Mouse (Mus musculus): ENCODE measurements around the gene Ppp1r14c. TPM values are rescaled to one million over a fixed set of nuclear protein-coding genes. Genes with fewer than 3 reads are reported as not detected.

Gene Ppp1r14c
- polyA plus RNA-seq, 1 experiment, result 0.38 TPM

- Histone ChIP-seq H3K27me3 (ENCODE audit: control insufficient read depth, insufficient read depth, low read length) (no peaks in the 10 kb centered on the region), H3K27ac (ENCODE audit: insufficient read depth, low read depth, low read length) (no peak overlapping the region), H3K36me3 (ENCODE audit: control insufficient read depth, insufficient read depth, low read length) (no peaks in the 10 kb centered on the region), H3K4me3 (ENCODE audit: low read depth, low read length) (no peak overlapping the region), H3K4me1 (ENCODE audit: control insufficient read depth, insufficient read depth, insufficient read length, low read length) (0 out of 2 replicates have a peak, but pooled peaks cover 2% of the 10 kb centered on the region)
- WGBS, result 68% methylated on average over 2 of the region's 2 CpGs
- no peak for TF ChIP-seq POLR2A (IDR thresholded peaks at IDR 0.05; ENCODE audit: low read depth, low read length)
- no peak for TF ChIP-seq CTCF (IDR thresholded peaks at IDR 0.05; ENCODE audit: extremely low read depth, insufficient read length, insufficient replicate concordance, low read depth, low read length)
Measured at GRCm38 (mm10) chr10:3411639-3412038, 45.8 kb downstream of the Ppp1r14c start.

DNA sequence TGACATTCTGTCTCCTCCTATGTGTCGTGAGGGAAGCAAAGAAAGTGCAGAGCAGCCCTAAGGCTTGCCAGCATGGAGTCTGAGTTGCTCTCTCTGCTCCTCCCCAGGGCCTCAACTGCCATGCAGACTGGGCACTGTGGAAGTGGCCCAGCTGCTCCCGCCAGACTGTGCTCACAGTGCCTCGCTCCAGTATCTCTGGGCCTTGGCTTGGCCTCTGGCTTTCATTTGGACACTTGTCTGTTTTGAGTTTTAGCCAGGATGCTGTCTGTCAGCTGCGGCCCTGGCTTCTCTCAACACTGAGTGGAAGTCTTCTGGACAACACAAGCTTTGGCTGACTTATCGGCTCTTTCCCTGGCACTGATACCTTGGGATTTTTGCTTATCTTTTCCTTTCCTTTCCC, 49.0 kb downstream of the Ppp1r14c start:
- no peak overlapping the region for H3K4me3 ChIP-seq (ENCODE audit: low read depth, low read length)
- no peaks in the 10 kb centered on the region for H3K27me3 ChIP-seq (ENCODE audit: control insufficient read depth, insufficient read depth, low read length)
- no peaks in the 10 kb centered on the region for H3K4me1 ChIP-seq (ENCODE audit: control insufficient read depth, insufficient read depth, insufficient read length, low read length)
- 64% methylated on average over 5 of the region's 5 CpGs for WGBS
- H3K27ac ChIP-seq (ENCODE audit: insufficient read depth, low read depth, low read length), result no peak overlapping the region
- TF ChIP-seq CTCF (IDR thresholded peaks at IDR 0.05; ENCODE audit: extremely low read depth, insufficient read length, insufficient replicate concordance, low read depth, low read length) (no peak), POLR2A (IDR thresholded peaks at IDR 0.05; ENCODE audit: low read depth, low read length) (no peak)
- no peaks in the 10 kb centered on the region for H3K36me3 ChIP-seq (ENCODE audit: control insufficient read depth, insufficient read depth, low read length)

GRCm38 (mm10) chr10:3416565-3416964, 50.7 kb downstream of the Ppp1r14c start:
- 63% methylated on average over 4 of the region's 4 CpGs for WGBS
- Histone ChIP-seq H3K4me3 (ENCODE audit: low read depth, low read length) (no peak overlapping the region), H3K36me3 (ENCODE audit: control insufficient read depth, insufficient read depth, low read length) (no peaks in the 10 kb centered on the region), H3K4me1 (ENCODE audit: control insufficient read depth, insufficient read depth, insufficient read length, low read length) (no peaks in the 10 kb centered on the region), H3K27me3 (ENCODE audit: control insufficient read depth, insufficient read depth, low read length) (no peaks in the 10 kb centered on the region), H3K27ac (ENCODE audit: insufficient read depth, low read depth, low read length) (no peak overlapping the region)
- TF ChIP-seq CTCF (IDR thresholded peaks at IDR 0.05; ENCODE audit: extremely low read depth, insufficient read length, insufficient replicate concordance, low read depth, low read length), result no peak

DNA sequence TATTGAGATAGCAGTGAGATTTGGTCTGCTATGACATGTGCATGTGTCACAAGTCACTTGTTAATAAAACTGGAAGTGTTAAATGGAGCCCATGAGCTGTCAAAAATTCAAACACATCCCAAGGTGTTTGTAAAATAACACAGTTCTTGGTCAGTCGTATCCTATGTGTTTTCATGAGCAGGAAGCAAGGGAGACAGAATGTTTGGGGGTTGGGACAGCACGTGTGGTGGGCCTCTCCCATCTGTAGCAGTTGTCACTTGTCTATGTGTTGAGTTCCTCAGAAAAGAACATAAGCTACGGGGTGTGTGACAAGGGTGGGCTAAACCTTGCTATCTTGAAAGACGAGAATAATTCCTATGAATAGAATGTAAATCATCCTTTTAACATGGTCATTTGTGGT, 51.6 kb downstream of the Ppp1r14c start:
- 67% methylated on average over 4 of the region's 4 CpGs for WGBS
- Histone ChIP-seq H3K36me3 (ENCODE audit: control insufficient read depth, insufficient read depth, low read length) (no peaks in the 10 kb centered on the region), H3K4me3 (ENCODE audit: low read depth, low read length) (no peak overlapping the region), H3K27ac (ENCODE audit: insufficient read depth, low read depth, low read length) (no peak overlapping the region), H3K27me3 (ENCODE audit: control insufficient read depth, insufficient read depth, low read length) (no peaks in the 10 kb centered on the region), H3K4me1 (ENCODE audit: control insufficient read depth, insufficient read depth, insufficient read length, low read length) (no peaks in the 10 kb centered on the region)
- TF ChIP-seq POLR2A (IDR thresholded peaks at IDR 0.05; ENCODE audit: low read depth, low read length) (no peak), CTCF (IDR thresholded peaks at IDR 0.05; ENCODE audit: extremely low read depth, insufficient read length, insufficient replicate concordance, low read depth, low read length) (no peak)

DNA sequence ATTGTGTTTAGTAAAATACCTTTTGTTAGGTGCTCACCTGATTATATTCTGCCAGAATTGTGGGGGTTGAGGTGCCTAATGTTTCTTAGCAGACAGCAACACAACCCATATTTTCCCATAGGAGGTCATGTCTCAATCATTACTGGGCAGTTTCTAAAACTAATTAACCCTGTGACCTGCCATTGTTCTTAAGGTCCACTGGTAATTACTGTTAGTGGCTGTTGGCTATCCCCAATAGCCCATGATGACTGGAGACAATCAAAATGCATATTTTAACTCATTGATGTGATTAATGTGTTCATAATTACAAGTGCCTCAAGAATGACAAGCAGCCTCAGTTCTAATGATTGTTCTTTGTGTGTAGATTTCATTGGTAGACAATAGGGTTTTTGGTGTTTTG, 58.2 kb downstream of the Ppp1r14c start:
- Histone ChIP-seq H3K4me1 (ENCODE audit: control insufficient read depth, insufficient read depth, insufficient read length, low read length) (no peaks in the 10 kb centered on the region), H3K27me3 (ENCODE audit: control insufficient read depth, insufficient read depth, low read length) (no peaks in the 10 kb centered on the region), H3K4me3 (ENCODE audit: low read depth, low read length) (no peak overlapping the region), H3K27ac (ENCODE audit: insufficient read depth, low read depth, low read length) (no peak overlapping the region), H3K36me3 (ENCODE audit: control insufficient read depth, insufficient read depth, low read length) (no peaks in the 10 kb centered on the region)
- TF ChIP-seq CTCF (IDR thresholded peaks at IDR 0.05; ENCODE audit: extremely low read depth, insufficient read length, insufficient replicate concordance, low read depth, low read length) (no peak), POLR2A (IDR thresholded peaks at IDR 0.05; ENCODE audit: low read depth, low read length) (no peak)

- no peaks in the 10 kb centered on the region for H3K4me1 ChIP-seq (ENCODE audit: control insufficient read depth, insufficient read depth, insufficient read length, low read length)
- H3K4me3 ChIP-seq (ENCODE audit: low read depth, low read length), result no peak overlapping the region
- no peaks in the 10 kb centered on the region for H3K27me3 ChIP-seq (ENCODE audit: control insufficient read depth, insufficient read depth, low read length)
- H3K27ac ChIP-seq (ENCODE audit: insufficient read depth, low read depth, low read length), result no peak overlapping the region
- TF ChIP-seq POLR2A (IDR thresholded peaks at IDR 0.05; ENCODE audit: low read depth, low read length) (no peak), CTCF (IDR thresholded peaks at IDR 0.05; ENCODE audit: extremely low read depth, insufficient read length, insufficient replicate concordance, low read depth, low read length) (no peak)
- no peaks in the 10 kb centered on the region for H3K36me3 ChIP-seq (ENCODE audit: control insufficient read depth, insufficient read depth, low read length)
- WGBS, result 21% methylated on average over 3 of the region's 3 CpGs
Measured at GRCm38 (mm10) chr10:3427689-3428399, 62.0 kb downstream of the Ppp1r14c start.

DNA sequence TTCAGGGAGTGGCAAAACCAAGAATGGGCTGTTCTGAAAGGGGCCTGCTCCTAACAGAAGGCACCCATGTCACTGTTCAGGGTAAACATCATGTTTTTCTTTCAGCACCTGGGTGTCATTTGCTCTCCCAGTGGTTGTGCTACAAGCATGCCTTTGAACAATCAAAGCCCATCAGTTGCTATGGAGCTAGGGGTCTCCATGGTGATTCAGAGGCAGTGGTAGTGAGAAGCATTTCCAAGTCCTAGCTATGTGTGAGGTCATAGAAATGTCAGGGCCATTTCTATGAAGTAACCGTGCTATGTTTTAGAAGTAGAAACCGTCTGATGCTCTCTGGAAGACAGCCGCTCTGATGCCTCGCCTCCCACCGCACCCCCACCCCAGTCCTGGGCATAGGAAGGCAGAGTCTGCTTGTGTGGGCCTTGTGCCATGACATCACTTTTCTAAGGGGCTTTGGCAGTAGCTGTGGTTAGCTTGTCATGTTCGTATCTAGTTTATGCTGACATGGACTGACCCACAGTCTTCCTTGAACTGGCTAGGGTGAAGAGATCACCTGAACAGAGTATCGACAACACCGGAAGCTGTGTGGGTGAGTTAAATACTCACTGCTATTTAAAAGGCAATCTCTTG, 69.1 kb downstream of the Ppp1r14c start:
- Histone ChIP-seq H3K4me3 (ENCODE audit: low read depth, low read length) (no peak overlapping the region), H3K4me1 (ENCODE audit: control insufficient read depth, insufficient read depth, insufficient read length, low read length) (no peaks in the 10 kb centered on the region), H3K27me3 (ENCODE audit: control insufficient read depth, insufficient read depth, low read length) (no peaks in the 10 kb centered on the region), H3K36me3 (ENCODE audit: control insufficient read depth, insufficient read depth, low read length) (no peaks in the 10 kb centered on the region), H3K27ac (ENCODE audit: insufficient read depth, low read depth, low read length) (no peak overlapping the region)
- 94% methylated on average over 8 of the region's 8 CpGs for WGBS
- TF ChIP-seq CTCF (IDR thresholded peaks at IDR 0.05; ENCODE audit: extremely low read depth, insufficient read length, insufficient replicate concordance, low read depth, low read length) (no peak), POLR2A (IDR thresholded peaks at IDR 0.05; ENCODE audit: low read depth, low read length) (no peak)

All from small intestine, adult 2 months (tissue).